Mouse (Mus musculus): ENCODE results near the gene Fchsd2. TPM values are rescaled to one million over a fixed set of nuclear protein-coding genes. Genes with fewer than 3 reads are reported as not detected.

Gene Fchsd2
- polyA plus RNA-seq, 1 experiment from 2014 or later, result 51.6 TPM

- no peak overlapping the region for H3K9ac ChIP-seq (replicated peaks; ENCODE audit: low read depth, low read length)
- no peak overlapping the region for H3K4me3 ChIP-seq (ENCODE audit: low read depth, low read length)
- no peak overlapping the region for H3K4me2 ChIP-seq (ENCODE audit: low read depth, low read length)
- WGBS, result 86% methylated on average over 3 of the region's 3 CpGs
- no peak overlapping the region for H3K27ac ChIP-seq (ENCODE audit: low read depth, low read length)
- H3K27me3 ChIP-seq (ENCODE audit: control insufficient read depth, insufficient read depth, low read length), result 0 out of 2 replicates have a peak, but pooled peaks cover 3% of the 10 kb centered on the region
- no peaks in the 10 kb centered on the region for H3K36me3 ChIP-seq (ENCODE audit: control insufficient read depth, insufficient read depth, low read length)
- no peak for ATAC-seq (ENCODE audit: low read depth)
- peaks cover 9% of the 10 kb centered on the region for H3K4me1 ChIP-seq (ENCODE audit: control insufficient read depth, insufficient read depth, low read length)
- no peaks in the 10 kb centered on the region for H3K9me3 ChIP-seq (ENCODE audit: control insufficient read depth, low read length)
Measured at GRCm38 (mm10) chr7:101298375-101298774, 205.7 kb downstream of the Fchsd2 start.

GRCm38 (mm10) chr7:101301361-101301880 is 208.8 kb downstream of the Fchsd2 start:
- H3K36me3 ChIP-seq (ENCODE audit: control insufficient read depth, insufficient read depth, low read length), result no peaks in the 10 kb centered on the region
- no peak for ATAC-seq (ENCODE audit: low read depth)
- H3K4me1 ChIP-seq (ENCODE audit: control insufficient read depth, insufficient read depth, low read length), result peaks cover 6% of the 10 kb centered on the region
- H3K9ac ChIP-seq (replicated peaks; ENCODE audit: low read depth, low read length), result peak overlapping the region; percentile 72
- peak overlapping the region; percentile 90 for H3K4me2 ChIP-seq (ENCODE audit: low read depth, low read length)
- peak overlapping the region; percentile 60; the same call in 1 of the 2 replicates for H3K27ac ChIP-seq (ENCODE audit: low read depth, low read length)
- H3K9me3 ChIP-seq (ENCODE audit: control insufficient read depth, low read length), result no peaks in the 10 kb centered on the region
- peak overlapping the region; percentile 67 for H3K4me3 ChIP-seq (ENCODE audit: low read depth, low read length)
- H3K27me3 ChIP-seq (ENCODE audit: control insufficient read depth, insufficient read depth, low read length), result 0 out of 2 replicates have a peak, but pooled peaks cover 3% of the 10 kb centered on the region
- 2% methylated on average over 30 of the region's 30 CpGs for WGBS

GRCm38 (mm10) chr7:101301881-101302456 is 209.3 kb downstream of the Fchsd2 start, which contains the start of gene Atg16l2:
Atg16l2 (minus strand) TSS chr7:101302251.
- ATAC-seq (ENCODE audit: low read depth), result peak; percentile 96
- H3K36me3 ChIP-seq (ENCODE audit: control insufficient read depth, insufficient read depth, low read length), result no peaks in the 10 kb centered on the region
- peak within 1 kb of the TSS; percentile 60 for H3K27ac ChIP-seq (ENCODE audit: low read depth, low read length)

GRCm38 (mm10) chr7:101302691-101303090 is 210.0 kb downstream of the Fchsd2 start:
- WGBS, result 27% methylated on average over 7 of the region's 7 CpGs
- Histone ChIP-seq H3K9me3 (ENCODE audit: control insufficient read depth, low read length) (no peaks in the 10 kb centered on the region), H3K27ac (ENCODE audit: low read depth, low read length) (peak overlapping the region; percentile 55), H3K36me3 (ENCODE audit: control insufficient read depth, insufficient read depth, low read length) (no peaks in the 10 kb centered on the region), H3K4me2 (ENCODE audit: low read depth, low read length) (peak overlapping the region; percentile 90), H3K4me1 (ENCODE audit: control insufficient read depth, insufficient read depth, low read length) (peaks cover 2% of the 10 kb centered on the region; the same call in 1 of the 2 replicates), H3K4me3 (ENCODE audit: low read depth, low read length) (peak overlapping the region; percentile 67), H3K9ac (replicated peaks; ENCODE audit: low read depth, low read length) (peak overlapping the region; percentile 72), H3K27me3 (ENCODE audit: control insufficient read depth, insufficient read depth, low read length) (0 out of 2 replicates have a peak, but pooled peaks cover 2% of the 10 kb centered on the region)
- no peak for ATAC-seq (ENCODE audit: low read depth)

More at GRCm38 (mm10) chr7:101301881-101302456, 209.3 kb downstream of the Fchsd2 start, which contains the start of gene Atg16l2:
- Histone ChIP-seq H3K9ac (replicated peaks; ENCODE audit: low read depth, low read length) (peak within 1 kb of the TSS; percentile 72), H3K4me3 (ENCODE audit: low read depth, low read length) (peak within 1 kb of the TSS; percentile 67), H3K4me1 (ENCODE audit: control insufficient read depth, insufficient read depth, low read length) (peaks cover 4% of the 10 kb centered on the region), H3K9me3 (ENCODE audit: control insufficient read depth, low read length) (no peaks in the 10 kb centered on the region), H3K27me3 (ENCODE audit: control insufficient read depth, insufficient read depth, low read length) (0 out of 2 replicates have a peak, but pooled peaks cover 3% of the 10 kb centered on the region), H3K4me2 (ENCODE audit: low read depth, low read length) (peak within 1 kb of the TSS; percentile 90)
- WGBS, result under 1% methylated on average over 39 of the region's 39 CpGs

- Histone ChIP-seq H3K4me1 (ENCODE audit: control insufficient read depth, insufficient read depth, low read length) (peaks cover 2% of the 10 kb centered on the region; the same call in 1 of the 2 replicates), H3K4me3 (ENCODE audit: low read depth, low read length) (no peak overlapping the region), H3K27me3 (ENCODE audit: control insufficient read depth, insufficient read depth, low read length) (no peaks in the 10 kb centered on the region), H3K9me3 (ENCODE audit: control insufficient read depth, low read length) (no peaks in the 10 kb centered on the region), H3K4me2 (ENCODE audit: low read depth, low read length) (no peak overlapping the region), H3K27ac (ENCODE audit: low read depth, low read length) (no peak overlapping the region), H3K9ac (replicated peaks; ENCODE audit: low read depth, low read length) (no peak overlapping the region), H3K36me3 (ENCODE audit: control insufficient read depth, insufficient read depth, low read length) (no peaks in the 10 kb centered on the region)
- WGBS, result 64% methylated on average over 2 of the region's 2 CpGs
- no peak for ATAC-seq (ENCODE audit: low read depth)
Measured at GRCm38 (mm10) chr7:101306841-101307240, 214.2 kb downstream of the Fchsd2 start.

GRCm38 (mm10) chr7:101309985-101310326 is 217.3 kb downstream of the Fchsd2 start:
- Histone ChIP-seq H3K4me3 (ENCODE audit: low read depth, low read length) (peak overlapping the region; percentile 59), H3K4me2 (ENCODE audit: low read depth, low read length) (peak overlapping the region; percentile 49), H3K36me3 (ENCODE audit: control insufficient read depth, insufficient read depth, low read length) (no peaks in the 10 kb centered on the region), H3K27me3 (ENCODE audit: control insufficient read depth, insufficient read depth, low read length) (no peaks in the 10 kb centered on the region), H3K9ac (replicated peaks; ENCODE audit: low read depth, low read length) (no peak overlapping the region), H3K27ac (ENCODE audit: low read depth, low read length) (peak overlapping the region; percentile 86), H3K4me1 (ENCODE audit: control insufficient read depth, insufficient read depth, low read length) (no peaks in the 10 kb centered on the region), H3K9me3 (ENCODE audit: control insufficient read depth, low read length) (no peaks in the 10 kb centered on the region)
- no peak; the same call in 1 of the 2 replicates for ATAC-seq (ENCODE audit: low read depth)
- WGBS, result 36% methylated on average over 5 of the region's 5 CpGs

- Histone ChIP-seq H3K27ac (ENCODE audit: low read depth, low read length) (peak overlapping the region; percentile 86), H3K4me1 (ENCODE audit: control insufficient read depth, insufficient read depth, low read length) (no peaks in the 10 kb centered on the region), H3K4me3 (ENCODE audit: low read depth, low read length) (peak overlapping the region; percentile 59), H3K9me3 (ENCODE audit: control insufficient read depth, low read length) (no peaks in the 10 kb centered on the region), H3K36me3 (ENCODE audit: control insufficient read depth, insufficient read depth, low read length) (no peaks in the 10 kb centered on the region), H3K4me2 (ENCODE audit: low read depth, low read length) (peak overlapping the region; percentile 49), H3K9ac (replicated peaks; ENCODE audit: low read depth, low read length) (peak overlapping the region; percentile 52), H3K27me3 (ENCODE audit: control insufficient read depth, insufficient read depth, low read length) (no peaks in the 10 kb centered on the region)
- 1% methylated on average over 43 of the region's 43 CpGs for WGBS
- ATAC-seq (ENCODE audit: low read depth), result peak; percentile 96
Measured at GRCm38 (mm10) chr7:101310327-101311028, 217.8 kb downstream of the Fchsd2 start.

- H3K9ac ChIP-seq (replicated peaks; ENCODE audit: low read depth, low read length), result no peak overlapping the region
- H3K4me2 ChIP-seq (ENCODE audit: low read depth, low read length), result peak overlapping the region; percentile 35; the same call in 1 of the 2 replicates
- 46% methylated on average over 2 of the region's 2 CpGs for WGBS
- H3K4me1 ChIP-seq (ENCODE audit: control insufficient read depth, insufficient read depth, low read length), result no peaks in the 10 kb centered on the region
- ATAC-seq (ENCODE audit: low read depth), result no peak
- H3K27ac ChIP-seq (ENCODE audit: low read depth, low read length), result peak overlapping the region; percentile 49; the same call in 1 of the 2 replicates
- H3K4me3 ChIP-seq (ENCODE audit: low read depth, low read length), result peak overlapping the region; percentile 59
- no peaks in the 10 kb centered on the region for H3K36me3 ChIP-seq (ENCODE audit: control insufficient read depth, insufficient read depth, low read length)
- no peaks in the 10 kb centered on the region for H3K9me3 ChIP-seq (ENCODE audit: control insufficient read depth, low read length)
- H3K27me3 ChIP-seq (ENCODE audit: control insufficient read depth, insufficient read depth, low read length), result no peaks in the 10 kb centered on the region
Measured at GRCm38 (mm10) chr7:101311061-101311460, 218.4 kb downstream of the Fchsd2 start.

GRCm38 (mm10) chr7:101313033-101313432 is 220.4 kb downstream of the Fchsd2 start:
- no peak overlapping the region for H3K27ac ChIP-seq (ENCODE audit: low read depth, low read length)
- no peaks in the 10 kb centered on the region for H3K9me3 ChIP-seq (ENCODE audit: control insufficient read depth, low read length)
- no peak overlapping the region for H3K4me2 ChIP-seq (ENCODE audit: low read depth, low read length)
- H3K27me3 ChIP-seq (ENCODE audit: control insufficient read depth, insufficient read depth, low read length), result no peaks in the 10 kb centered on the region
- H3K4me3 ChIP-seq (ENCODE audit: low read depth, low read length), result no peak overlapping the region
- H3K4me1 ChIP-seq (ENCODE audit: control insufficient read depth, insufficient read depth, low read length), result no peaks in the 10 kb centered on the region
- H3K9ac ChIP-seq (replicated peaks; ENCODE audit: low read depth, low read length), result no peak overlapping the region
- H3K36me3 ChIP-seq (ENCODE audit: control insufficient read depth, insufficient read depth, low read length), result no peaks in the 10 kb centered on the region
- no peak for ATAC-seq (ENCODE audit: low read depth)
- 64% methylated on average over 3 of the region's 3 CpGs for WGBS
